Mouse (Mus musculus): ENCODE data around the gene Astn2. TPM values are rescaled to one million over a fixed set of nuclear protein-coding genes. Genes with fewer than 3 reads are reported as not detected.

Astn2 gene
- polyA plus RNA-seq, 1 experiment from 2014 or later = 0.82 TPM

DNA sequence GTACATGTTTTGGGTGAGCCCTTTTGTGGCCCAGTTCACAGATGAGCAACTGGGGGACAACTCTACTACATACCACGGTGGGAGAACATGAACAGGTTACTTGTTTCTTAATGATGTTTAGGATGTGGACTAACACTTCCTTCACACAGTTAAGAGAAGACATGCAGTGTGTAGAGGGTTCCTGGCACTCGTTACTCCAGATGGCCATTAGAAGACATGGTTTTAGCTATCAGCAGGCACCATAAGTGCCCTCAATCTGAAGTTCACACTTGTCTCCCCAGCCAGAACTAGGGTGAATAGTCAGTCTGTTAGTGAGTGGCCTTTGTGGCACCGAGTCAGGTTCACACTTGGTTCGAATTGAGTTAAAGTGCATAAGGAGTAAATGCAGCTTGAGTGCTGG lies 796.3 kb downstream of the Astn2 start:
- Histone ChIP-seq H3K27ac (no peak overlapping the region), H3K36me3 (peaks cover 2% of the 10 kb centered on the region), H3K4me1 (0 out of 2 replicates have a peak, but pooled peaks cover 12% of the 10 kb centered on the region), H3K9me3 (no peaks in the 10 kb centered on the region), H3K4me2 (no peak overlapping the region), H3K9ac (no peak overlapping the region), H3K4me3 (replicated peaks) (no peak overlapping the region), H3K27me3 (replicated peaks) (no peaks in the 10 kb centered on the region)
- WGBS = 88% methylated on average over 4 of the region's 4 CpGs
- no peak for ATAC-seq (ENCODE audit: insufficient read depth, low FRiP score, low read depth)

DNA sequence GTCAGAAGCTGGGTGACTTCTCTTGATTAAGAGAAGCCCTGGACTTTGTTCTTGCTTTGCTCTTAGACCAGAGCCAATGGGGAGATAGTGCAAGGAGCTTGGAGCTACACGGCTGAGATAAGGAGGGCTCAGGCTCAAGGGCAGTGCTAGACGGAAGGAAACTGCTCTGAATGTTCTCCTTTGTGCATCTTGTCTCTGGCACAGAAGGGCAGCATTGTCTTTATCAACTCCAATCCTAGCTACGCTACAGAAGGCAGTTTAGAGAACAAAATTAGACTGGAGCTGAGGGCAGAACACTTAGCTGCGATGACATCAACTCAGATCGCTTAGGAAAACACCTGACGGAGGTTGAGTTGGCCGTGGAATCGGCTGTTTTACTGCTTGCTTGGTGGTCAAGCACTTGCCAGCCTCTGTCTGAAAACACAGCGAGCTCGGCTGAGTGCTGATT lies 797.2 kb downstream of the Astn2 start:
- Histone ChIP-seq H3K4me2 (peak overlapping the region; percentile 11; the same call in 1 of the 2 replicates), H3K36me3 (no peaks in the 10 kb centered on the region), H3K4me1 (0 out of 2 replicates have a peak, but pooled peaks cover 12% of the 10 kb centered on the region), H3K27me3 (replicated peaks) (no peaks in the 10 kb centered on the region), H3K27ac (no peak overlapping the region), H3K4me3 (replicated peaks) (no peak overlapping the region), H3K9me3 (no peaks in the 10 kb centered on the region), H3K9ac (no peak overlapping the region)
- no peak for ATAC-seq (ENCODE audit: insufficient read depth, low FRiP score, low read depth)
- 77% methylated on average over 10 of the region's 10 CpGs for WGBS

DNA sequence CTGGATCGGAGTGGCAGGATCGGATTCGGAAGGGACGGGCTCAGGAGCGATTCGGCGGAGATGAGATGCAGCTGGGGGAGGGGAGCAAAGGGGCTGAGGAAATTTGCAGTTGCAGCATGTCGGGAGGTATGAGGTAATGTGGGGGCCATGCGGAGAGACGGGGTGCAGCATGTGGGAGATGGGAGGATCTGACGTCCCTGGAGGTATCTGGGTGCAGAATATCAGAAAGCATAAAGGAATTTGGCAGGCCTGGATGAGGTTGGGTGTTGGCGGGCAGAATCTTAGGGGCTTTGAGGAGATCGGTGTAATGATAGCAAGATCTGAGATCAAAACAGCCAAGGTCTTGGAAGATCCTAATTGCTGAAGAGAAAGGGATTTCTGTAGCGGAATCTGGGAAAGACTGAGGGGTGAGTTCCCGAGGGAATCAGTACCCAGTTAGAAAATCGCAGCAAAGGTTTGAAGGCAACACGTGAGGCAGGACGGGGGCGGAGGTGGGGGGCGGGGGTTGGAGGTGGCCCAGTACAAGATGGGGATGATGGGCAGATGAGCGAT lies 799.2 kb downstream of the Astn2 start:
- no peaks in the 10 kb centered on the region for H3K36me3 ChIP-seq
- H3K9ac ChIP-seq = peak overlapping the region; percentile 65
- no peaks in the 10 kb centered on the region for H3K9me3 ChIP-seq
- H3K4me1 ChIP-seq = 0 out of 2 replicates have a peak, but pooled peaks cover 12% of the 10 kb centered on the region
- WGBS = under 1% methylated on average over 21 of the region's 21 CpGs
- ATAC-seq (ENCODE audit: insufficient read depth, low FRiP score, low read depth) = peak; percentile 63
- H3K4me2 ChIP-seq = peak overlapping the region; percentile 62
- no peaks in the 10 kb centered on the region for H3K27me3 ChIP-seq (replicated peaks)
- no peak overlapping the region for H3K27ac ChIP-seq
- H3K4me3 ChIP-seq (replicated peaks) = peak overlapping the region; percentile 77

DNA sequence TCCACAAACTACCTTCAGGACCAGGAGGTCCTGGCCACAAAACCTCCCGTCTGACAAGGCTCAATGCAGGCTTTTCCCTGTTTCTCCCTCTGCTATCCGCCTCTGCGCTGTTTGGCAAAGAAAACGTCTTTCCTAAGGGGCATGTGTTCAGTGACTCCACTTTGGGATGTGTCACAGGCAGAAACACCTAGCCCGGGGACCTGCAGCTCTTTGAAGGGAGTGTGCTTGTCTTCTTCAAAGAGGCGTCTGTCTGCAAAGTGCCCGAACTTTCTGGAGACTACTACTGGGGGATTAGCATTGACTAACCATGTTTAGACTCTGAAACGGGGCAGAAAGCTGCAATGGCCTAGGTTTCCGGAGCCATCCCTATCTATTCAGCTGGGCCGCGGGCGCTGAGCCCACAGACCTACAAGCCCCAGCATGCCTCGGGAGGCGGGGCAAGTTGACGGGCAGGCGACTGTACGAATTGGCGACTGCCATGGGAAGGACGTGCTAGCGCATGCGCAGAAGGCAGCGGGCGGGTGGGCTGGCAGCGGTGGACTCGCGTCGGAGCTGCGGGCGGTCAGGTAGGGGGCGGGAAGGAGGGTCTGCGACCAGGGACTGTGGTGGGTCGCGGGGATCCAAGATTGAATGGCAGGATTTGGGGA lies 799.8 kb downstream of the Astn2 start, which contains the start of gene Trim32:
TSS of gene Trim32 (plus strand) at position 483 of the 647 bp plus-strand sequence.
- no peak within 1 kb of the TSS for H3K27ac ChIP-seq
- H3K9ac ChIP-seq = peak within 1 kb of the TSS; percentile 65
- no peaks in the 10 kb centered on the region for H3K36me3 ChIP-seq
- no peaks in the 10 kb centered on the region for H3K9me3 ChIP-seq
- peak within 1 kb of the TSS; percentile 62 for H3K4me2 ChIP-seq
- ATAC-seq (ENCODE audit: insufficient read depth, low FRiP score, low read depth) = peak; percentile 96
- 0 out of 2 replicates have a peak, but pooled peaks cover 12% of the 10 kb centered on the region for H3K4me1 ChIP-seq
- H3K27me3 ChIP-seq (replicated peaks) = no peaks in the 10 kb centered on the region
- H3K4me3 ChIP-seq (replicated peaks) = peak within 1 kb of the TSS; percentile 77
- WGBS = 3% methylated on average over 33 of the region's 33 CpGs

DNA sequence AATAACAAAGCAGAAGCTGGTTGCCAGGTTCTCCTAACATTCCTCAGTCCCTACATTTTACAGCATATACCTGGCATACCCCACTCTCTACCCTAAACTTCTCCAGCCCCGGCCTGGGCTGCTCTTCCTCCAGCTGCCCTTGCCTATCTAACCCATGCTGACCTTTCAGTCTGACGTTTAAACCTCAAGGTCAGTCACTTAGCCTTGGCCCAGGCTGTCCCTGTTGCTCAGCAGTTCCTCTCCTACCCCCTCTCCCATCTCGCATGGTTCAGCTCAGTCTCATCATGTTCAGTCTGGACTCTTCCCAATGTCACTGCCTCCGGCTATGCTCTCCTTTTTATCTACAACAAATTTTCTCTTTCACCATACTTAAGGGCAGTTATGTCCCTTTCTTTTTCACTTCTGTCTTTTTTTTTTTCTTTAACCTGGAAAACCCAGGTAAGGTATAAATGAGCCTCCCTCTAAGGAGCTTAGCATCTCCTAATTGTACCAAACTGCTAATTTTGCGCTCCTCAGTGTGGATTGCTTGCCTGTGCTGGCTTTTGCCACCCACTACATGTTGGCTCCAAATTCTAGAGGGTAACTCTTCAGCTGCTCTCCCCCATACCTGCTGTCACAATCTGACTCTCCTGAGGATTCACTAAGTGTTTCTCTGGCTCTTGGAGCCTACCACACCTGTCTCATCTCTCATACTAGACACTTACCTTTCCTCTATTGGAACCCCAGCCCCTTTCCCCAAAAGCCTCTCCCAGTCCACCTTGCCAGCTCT lies 809.6 kb downstream of the Astn2 start:
- H3K9me3 ChIP-seq = no peaks in the 10 kb centered on the region
- no peak overlapping the region for H3K9ac ChIP-seq
- H3K4me2 ChIP-seq = no peak overlapping the region
- H3K27ac ChIP-seq = no peak overlapping the region
- no peaks in the 10 kb centered on the region for H3K27me3 ChIP-seq (replicated peaks)
- no peak overlapping the region for H3K4me3 ChIP-seq (replicated peaks)
- ATAC-seq (ENCODE audit: insufficient read depth, low FRiP score, low read depth) = no peak
- H3K36me3 ChIP-seq = no peaks in the 10 kb centered on the region
- 59% methylated on average over 5 of the region's 5 CpGs for WGBS
- no peaks in the 10 kb centered on the region for H3K4me1 ChIP-seq

DNA sequence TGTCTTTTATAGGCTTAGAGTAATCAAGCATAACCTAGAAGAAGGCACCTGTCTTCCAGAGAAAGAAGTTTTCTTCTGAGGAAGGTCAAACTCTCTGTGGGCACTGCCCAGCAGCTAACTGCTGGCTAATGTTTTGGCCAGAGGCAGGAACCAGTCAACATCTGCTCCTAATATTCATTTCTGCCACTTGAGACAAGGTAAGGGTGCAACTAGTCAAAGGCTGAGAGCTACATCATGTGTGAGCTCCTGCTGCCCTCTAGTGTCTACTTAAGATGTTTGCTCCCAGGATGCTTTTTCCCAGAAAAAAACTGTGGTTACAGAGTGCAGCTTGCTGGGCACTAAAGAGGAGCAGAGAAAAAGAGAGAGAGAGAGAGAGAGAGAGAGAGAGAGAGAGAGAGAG lies 814.6 kb downstream of the Astn2 start:
- Histone ChIP-seq H3K4me2 (no peak overlapping the region), H3K27me3 (replicated peaks) (no peaks in the 10 kb centered on the region), H3K9ac (no peak overlapping the region), H3K36me3 (no peaks in the 10 kb centered on the region), H3K4me1 (no peaks in the 10 kb centered on the region), H3K9me3 (no peaks in the 10 kb centered on the region), H3K4me3 (replicated peaks) (no peak overlapping the region), H3K27ac (no peak overlapping the region)
- ATAC-seq (ENCODE audit: insufficient read depth, low FRiP score, low read depth) = no peak

DNA sequence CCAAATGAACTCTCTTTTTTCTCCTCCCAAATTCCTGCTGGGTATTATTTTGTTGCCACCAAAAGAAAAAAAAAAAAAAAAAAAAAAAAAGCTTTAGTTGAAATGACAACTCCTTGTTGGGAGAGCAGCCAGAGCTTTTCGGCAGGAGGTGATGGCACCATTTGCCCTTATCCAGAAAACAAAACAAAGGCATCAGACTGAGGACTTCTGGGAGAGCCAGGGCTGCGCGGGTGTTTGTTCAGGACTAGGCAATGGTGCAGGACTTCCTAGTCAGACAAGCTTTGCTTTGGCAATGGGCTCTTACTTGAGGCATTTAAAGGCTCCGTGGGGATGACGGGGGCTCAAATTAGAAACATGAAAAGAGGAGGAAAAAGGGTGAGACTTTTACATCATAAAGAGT lies 817.5 kb downstream of the Astn2 start:
- Histone ChIP-seq H3K9me3 (no peaks in the 10 kb centered on the region), H3K9ac (no peak overlapping the region), H3K4me3 (replicated peaks) (no peak overlapping the region), H3K36me3 (no peaks in the 10 kb centered on the region), H3K4me1 (no peaks in the 10 kb centered on the region), H3K4me2 (no peak overlapping the region), H3K27me3 (replicated peaks) (no peaks in the 10 kb centered on the region), H3K27ac (no peak overlapping the region)
- 58% methylated on average over 5 of the region's 5 CpGs for WGBS
- ATAC-seq (ENCODE audit: insufficient read depth, low FRiP score, low read depth) = no peak

DNA sequence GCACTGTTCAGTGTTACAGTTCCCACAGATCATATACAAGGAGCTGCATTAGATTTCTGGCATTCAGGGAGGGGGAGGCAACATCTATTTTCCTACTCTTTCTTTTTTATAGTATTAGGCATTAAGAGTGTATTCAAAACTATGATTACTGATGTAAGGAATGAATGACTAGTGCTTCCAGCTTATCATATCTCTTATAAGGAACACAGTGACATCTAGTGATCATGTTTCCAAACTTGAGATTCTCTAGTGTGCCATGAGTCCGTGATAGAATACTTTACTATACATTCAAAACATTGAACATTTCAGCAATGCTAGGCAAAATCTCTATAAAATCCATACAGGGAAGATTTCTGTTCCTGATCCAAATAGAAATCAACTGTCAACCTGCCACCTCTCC lies 824.2 kb downstream of the Astn2 start:
- no peak overlapping the region for H3K4me2 ChIP-seq
- no peak overlapping the region for H3K9ac ChIP-seq
- H3K27me3 ChIP-seq (replicated peaks) = no peaks in the 10 kb centered on the region
- no peaks in the 10 kb centered on the region for H3K4me1 ChIP-seq
- H3K27ac ChIP-seq = no peak overlapping the region
- no peaks in the 10 kb centered on the region for H3K9me3 ChIP-seq
- H3K4me3 ChIP-seq (replicated peaks) = no peak overlapping the region
- WGBS = 73% methylated on average over 1 of the region's 1 CpGs
- no peaks in the 10 kb centered on the region for H3K36me3 ChIP-seq
- ATAC-seq (ENCODE audit: insufficient read depth, low FRiP score, low read depth) = no peak

DNA sequence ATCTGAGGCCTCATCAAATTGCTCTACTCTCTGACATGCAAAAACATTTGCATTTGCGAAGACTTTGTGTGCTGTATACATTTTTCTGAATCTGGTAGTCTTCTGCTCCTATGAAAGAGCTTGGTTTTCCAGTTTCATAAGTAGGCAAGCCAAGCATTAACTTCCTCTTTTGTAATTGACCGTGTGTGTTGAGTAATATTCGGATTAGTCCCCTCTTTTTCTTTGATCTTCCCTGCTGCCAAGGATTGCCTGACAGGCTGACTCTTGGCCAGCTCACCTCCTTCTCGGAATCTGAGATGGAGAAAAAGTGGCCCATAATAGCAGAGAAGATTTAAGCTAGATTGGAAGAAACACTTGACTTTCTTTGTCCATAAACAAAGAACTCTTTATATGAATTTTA lies 838.9 kb downstream of the Astn2 start:
- Histone ChIP-seq H3K4me3 (replicated peaks) (no peak overlapping the region), H3K36me3 (no peaks in the 10 kb centered on the region), H3K4me2 (no peak overlapping the region), H3K27ac (no peak overlapping the region), H3K9me3 (no peaks in the 10 kb centered on the region), H3K4me1 (no peaks in the 10 kb centered on the region), H3K27me3 (replicated peaks) (no peaks in the 10 kb centered on the region), H3K9ac (no peak overlapping the region)
- 62% methylated on average over 4 of the region's 4 CpGs for WGBS
- no peak for ATAC-seq (ENCODE audit: insufficient read depth, low FRiP score, low read depth)

DNA sequence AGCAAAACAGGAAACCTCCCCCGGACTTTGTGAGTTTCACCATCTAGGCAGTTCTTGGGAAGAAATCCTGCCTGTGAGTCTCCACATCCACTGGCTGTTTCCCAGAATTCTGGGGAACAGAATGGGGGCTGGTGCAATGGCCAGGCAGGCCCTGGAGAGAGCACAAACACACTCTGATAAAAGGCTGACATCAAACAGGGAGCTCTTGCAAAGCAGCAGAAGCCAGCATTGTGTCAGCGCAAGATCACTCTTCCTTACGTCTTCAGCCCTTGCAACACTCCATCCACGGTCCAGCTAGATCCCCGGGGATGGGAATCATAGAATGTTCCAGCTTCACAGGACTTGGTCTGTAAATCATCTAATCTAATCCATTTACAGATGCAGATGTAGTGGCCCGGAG lies 855.9 kb downstream of the Astn2 start:
- H3K27ac ChIP-seq = no peak overlapping the region
- no peaks in the 10 kb centered on the region for H3K4me1 ChIP-seq
- H3K9me3 ChIP-seq = no peaks in the 10 kb centered on the region
- 67% methylated on average over 6 of the region's 6 CpGs for WGBS
- no peak overlapping the region for H3K4me3 ChIP-seq (replicated peaks)
- no peaks in the 10 kb centered on the region for H3K36me3 ChIP-seq
- no peak overlapping the region for H3K9ac ChIP-seq
- no peaks in the 10 kb centered on the region for H3K27me3 ChIP-seq (replicated peaks)
- ATAC-seq (ENCODE audit: insufficient read depth, low FRiP score, low read depth) = no peak
- H3K4me2 ChIP-seq = no peak overlapping the region

DNA sequence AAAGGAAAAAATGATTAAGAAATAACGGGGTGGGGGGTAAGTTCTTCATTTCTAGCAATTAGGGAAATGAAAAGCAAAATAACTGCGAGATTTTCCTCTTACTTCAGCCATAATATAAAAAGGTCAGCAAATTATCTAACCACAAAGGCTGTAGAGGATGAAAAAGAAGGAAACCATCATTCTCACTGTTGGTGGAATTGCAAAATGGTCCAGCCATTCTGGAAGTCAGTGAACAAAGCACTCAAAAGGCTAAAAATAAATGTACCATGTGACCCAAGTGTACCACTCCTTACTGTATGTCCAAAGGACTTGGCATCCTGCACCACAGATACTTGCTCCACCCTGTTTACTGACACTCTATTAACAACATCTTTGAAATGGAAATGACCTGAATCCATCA lies 858.8 kb downstream of the Astn2 start:
- Histone ChIP-seq H3K27me3 (replicated peaks) (no peaks in the 10 kb centered on the region), H3K4me1 (no peaks in the 10 kb centered on the region), H3K9me3 (no peaks in the 10 kb centered on the region), H3K4me2 (no peak overlapping the region), H3K27ac (no peak overlapping the region), H3K36me3 (no peaks in the 10 kb centered on the region), H3K4me3 (replicated peaks) (no peak overlapping the region), H3K9ac (no peak overlapping the region)
- no peak for ATAC-seq (ENCODE audit: insufficient read depth, low FRiP score, low read depth)
- 62% methylated on average over 2 of the region's 2 CpGs for WGBS

DNA sequence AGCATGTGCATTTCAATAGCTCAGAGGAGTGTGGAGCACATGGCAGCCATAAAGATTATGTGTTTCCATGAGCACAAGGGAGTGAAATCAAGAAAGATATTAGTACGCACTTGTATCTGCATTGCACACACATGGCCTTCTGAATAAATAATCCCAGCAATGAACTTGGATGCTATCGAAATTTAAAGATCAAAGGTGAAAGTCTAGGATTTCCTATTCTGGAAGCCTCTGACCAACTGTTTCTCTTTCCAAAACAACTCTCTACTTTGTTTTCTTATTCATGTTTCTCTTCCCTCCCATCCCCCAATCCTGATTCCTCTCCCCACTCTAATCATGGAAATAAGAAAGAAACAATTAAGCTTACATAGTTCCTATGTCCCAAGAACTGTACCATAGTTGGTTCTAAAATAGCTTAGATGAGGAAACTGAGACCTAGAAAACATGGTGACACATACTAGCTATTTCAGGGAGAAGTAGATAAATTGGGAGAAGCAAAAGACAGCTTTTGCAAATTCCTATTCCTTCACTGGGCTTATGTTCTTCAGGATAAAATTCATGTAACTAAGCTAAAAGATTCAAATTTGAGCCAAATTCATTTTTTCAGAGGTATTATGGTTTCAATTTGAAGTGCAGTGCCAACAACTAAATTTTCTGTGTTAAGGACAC lies 872.2 kb downstream of the Astn2 start:
- Histone ChIP-seq H3K9ac (no peak overlapping the region), H3K27me3 (replicated peaks) (no peaks in the 10 kb centered on the region), H3K27ac (no peak overlapping the region), H3K9me3 (no peaks in the 10 kb centered on the region), H3K4me2 (no peak overlapping the region), H3K4me3 (replicated peaks) (no peak overlapping the region), H3K36me3 (no peaks in the 10 kb centered on the region), H3K4me1 (no peaks in the 10 kb centered on the region)
- WGBS = 81% methylated on average over 2 of the region's 2 CpGs
- no peak for ATAC-seq (ENCODE audit: insufficient read depth, low FRiP score, low read depth)

Measured in stomach, embryonic 15.5 days (tissue).